In genomic region chr4:121056342-121056741, GRCm38 (mm10) we compare ENCODE assay signal across 10 mouse cellular contexts. TPM values are rescaled to one million over a fixed set of nuclear protein-coding genes. Genes with fewer than 3 reads are reported as not detected.
DNase-seq lines count a peak whose midpoint lies in the region; ATAC-seq and TF ChIP-seq lines count a peak whose summit lies in the region.
"Had no signal": no experiment of that assay in that cellular context is flagged by ENCODE, and none has a peak within 500 bp of the region (broad histone marks: within the 10 kb centered on the region; RNA-seq: fewer than 3 reads in every experiment).

No protein-coding gene starts in this region.

- H3K27me3 ChIP-seq in hindbrain, embryonic 11.5 days (ENCODE audit: control insufficient read depth, insufficient read depth, low read length) = no peaks in the 10 kb centered on the region
- peaks cover 31% of the 10 kb centered on the region for H3K27me3 ChIP-seq in hindbrain, embryonic 10.5 days (ENCODE audit: insufficient read depth, poor library complexity, severe bottlenecking)
- no peaks in the 10 kb centered on the region for H3K27me3 ChIP-seq in testis, adult 2 months (ENCODE audit: control insufficient read depth, insufficient read depth, low read length)

- no peak overlapping the region for H3K4me2 ChIP-seq in hindbrain, embryonic 11.5 days (replicated peaks; ENCODE audit: low read depth, low read length)
- H3K4me2 ChIP-seq: lung, embryonic 15.5 days had no signal

- no peak overlapping the region for H3K4me3 ChIP-seq in hindbrain, embryonic 11.5 days (ENCODE audit: low read depth, low read length)
- no peak overlapping the region for H3K4me3 ChIP-seq in hindbrain, embryonic 10.5 days
- H3K4me3 ChIP-seq in testis, adult 2 months (ENCODE audit: control insufficient read depth, low read depth, low read length) = no peak overlapping the region
- H3K4me3 ChIP-seq in embryonic fibroblast, embryonic 13.5 days (ENCODE audit: insufficient read depth, low read length) = no peak overlapping the region
- H3K4me3 ChIP-seq: lung, embryonic 15.5 days had no signal

- intact Hi-C loops in gastrocnemius, postnatal 14 days (cut with DNase I; ENCODE audit: low total_unique reads) = no loop called here

- H3K9me3 ChIP-seq in hindbrain, embryonic 11.5 days (ENCODE audit: control insufficient read depth, low read length) = no peaks in the 10 kb centered on the region
- no peaks in the 10 kb centered on the region for H3K9me3 ChIP-seq in hindbrain, embryonic 10.5 days
- H3K9me3 ChIP-seq: lung, embryonic 15.5 days had no signal

- H3K9ac ChIP-seq in hindbrain, embryonic 11.5 days (ENCODE audit: low read depth, low read length) = no peak overlapping the region
- H3K9ac ChIP-seq: lung, embryonic 15.5 days had no signal

- H3K36me3 ChIP-seq in hindbrain, embryonic 11.5 days (ENCODE audit: control insufficient read depth, insufficient read depth, low read length) = no peaks in the 10 kb centered on the region
- H3K36me3 ChIP-seq in hindbrain, embryonic 10.5 days = peaks cover 24% of the 10 kb centered on the region
- H3K36me3 ChIP-seq in testis, adult 2 months (ENCODE audit: control insufficient read depth, insufficient read depth, low read length) = no peaks in the 10 kb centered on the region; the same call in 1 of the 2 replicates

- H3K27ac ChIP-seq in hindbrain, embryonic 11.5 days (ENCODE audit: low read depth, low read length) = no peak overlapping the region
- H3K27ac ChIP-seq in hindbrain, embryonic 10.5 days = no peak overlapping the region
- no peak overlapping the region for H3K27ac ChIP-seq in testis, adult 2 months (ENCODE audit: control insufficient read depth, insufficient read depth, low read depth, low read length)
- no peak overlapping the region for H3K27ac ChIP-seq in embryonic fibroblast, embryonic 13.5 days (ENCODE audit: insufficient read depth, low read length)
- H3K27ac ChIP-seq: lung, embryonic 15.5 days had no signal

- ATAC-seq in hindbrain, embryonic 11.5 days (ENCODE audit: low FRiP score) = no peak

- H3K4me1 ChIP-seq in hindbrain, embryonic 11.5 days (replicated peaks; ENCODE audit: control insufficient read depth, insufficient read depth, low read length) = no peaks in the 10 kb centered on the region
- peaks cover 21% of the 10 kb centered on the region for H3K4me1 ChIP-seq in hindbrain, embryonic 10.5 days (replicated peaks)
- H3K4me1 ChIP-seq in testis, adult 2 months (ENCODE audit: control insufficient read depth, insufficient read depth, low read length) = peaks cover 11% of the 10 kb centered on the region
- H3K4me1 ChIP-seq in embryonic fibroblast, embryonic 13.5 days (ENCODE audit: control insufficient read depth, insufficient read depth, low read length) = no peaks in the 10 kb centered on the region

- TF ChIP-seq CTCF in testis, adult 2 months (IDR thresholded peaks at IDR 0.05; ENCODE audit: control insufficient read depth, insufficient read depth, insufficient replicate concordance, low read depth, low read length) = peak; percentile 50; the same call in 1 of the 2 replicates
- peak; percentile 32; the same call in 1 of the 2 replicates for TF ChIP-seq CTCF in embryonic fibroblast, embryonic 13.5 days (IDR thresholded peaks at IDR 0.05; ENCODE audit: borderline replicate concordance, insufficient read depth, low read length)

- DNase-seq in hindbrain, embryonic 11.5 days (ENCODE audit: low spot score) = peak; percentile 34
- no peak for DNase-seq in hindbrain, embryonic 10.5 days (ENCODE audit: low spot score)
- no peak for DNase-seq in testis, postnatal 10 days (ENCODE audit: low spot score)
- DNase-seq in thymus, postnatal 36 days = peak; percentile 32 to 46
- DNase-seq in gastrocnemius, postnatal 14 days = no peak
- DNase-seq in adrenal gland, postnatal 14 days = no peak
- DNase-seq: kidney, adult 18-20 months had no signal

- TF ChIP-seq POLR2A in testis, adult 2 months (IDR thresholded peaks at IDR 0.05; ENCODE audit: control insufficient read depth, low read depth, low read length) = no peak
- TF ChIP-seq POLR2A in embryonic fibroblast, embryonic 13.5 days (IDR thresholded peaks at IDR 0.05; ENCODE audit: low read depth, low read length) = no peak

- 46% methylated on average over 3 of the region's 3 CpGs for WGBS in hindbrain, embryonic 11.5 days
- 47% methylated on average over 3 of the region's 3 CpGs for WGBS in hindbrain, embryonic 10.5 days

RNA-seq across cellular contexts. Expression of gene Col9a2, which starts 17.2 kb away (rescaled TPM):
- polyA plus RNA-seq in hindbrain, embryonic 11.5 days (2014; fragmentation: Nextera tagmentation; extraction: Ambion mirVana) = 5.1 and 7.9 TPM in 2 replicates
- 6.4 and 6.5 TPM in 2 replicates for polyA plus RNA-seq in hindbrain, embryonic 10.5 days (2016; fragmentation: Nextera tagmentation; extraction: Ambion mirVana)
- 0.04 and 0.10 TPM in 2 replicates for polyA plus RNA-seq in testis, adult 2 months (2012; rRNA removed)
- polyA plus RNA-seq in embryonic fibroblast, embryonic 13.5 days (2011; ENCODE audit: insufficient read length, low read depth, missing spikeins) = 0.58 TPM in 1 of 2 replicates, not detected in the other
- under 1 TPM; 0.60 to 0.84 TPM for total RNA-seq in gastrocnemius, postnatal 14 days (2021)
- 1.0 and 1.1 TPM in 2 replicates for total RNA-seq in adrenal gland, postnatal 14 days (2021)

RNA-seq across cellular contexts. Expression of gene Smap2, which starts 39.3 kb away (rescaled TPM):
- polyA plus RNA-seq in hindbrain, embryonic 11.5 days (2014; fragmentation: Nextera tagmentation; extraction: Ambion mirVana) = 20.4 and 21.9 TPM in 2 replicates
- 15.2 and 19.2 TPM in 2 replicates for polyA plus RNA-seq in hindbrain, embryonic 10.5 days (2016; fragmentation: Nextera tagmentation; extraction: Ambion mirVana)
- polyA plus RNA-seq in testis, adult 2 months (2012; rRNA removed) = 14.1 and 17.2 TPM in 2 replicates
- polyA plus RNA-seq in embryonic fibroblast, embryonic 13.5 days (2011; ENCODE audit: insufficient read length, low read depth, missing spikeins) = 31.7 and 35.5 TPM in 2 replicates
- 10 to 100 TPM; 16.1 to 16.3 TPM for total RNA-seq in gastrocnemius, postnatal 14 days (2021)
- 31.5 and 42.3 TPM in 2 replicates for total RNA-seq in adrenal gland, postnatal 14 days (2021)

RNA-seq across cellular contexts. Expression of gene Zmpste24, which starts 41.7 kb away (rescaled TPM):
- polyA plus RNA-seq in hindbrain, embryonic 11.5 days (2014; fragmentation: Nextera tagmentation; extraction: Ambion mirVana) = 24.3 and 28.2 TPM in 2 replicates
- 27.9 and 29.6 TPM in 2 replicates for polyA plus RNA-seq in hindbrain, embryonic 10.5 days (2016; fragmentation: Nextera tagmentation; extraction: Ambion mirVana)
- polyA plus RNA-seq in testis, adult 2 months (2012; rRNA removed) = 6.3 and 7.8 TPM in 2 replicates
- 70.9 and 72.8 TPM in 2 replicates for polyA plus RNA-seq in embryonic fibroblast, embryonic 13.5 days (2011; ENCODE audit: insufficient read length, low read depth, missing spikeins)
- 10 to 100 TPM; 17.2 to 20.1 TPM for total RNA-seq in gastrocnemius, postnatal 14 days (2021)
- 36.5 and 36.9 TPM in 2 replicates for total RNA-seq in adrenal gland, postnatal 14 days (2021)

RNA-seq across cellular contexts. Expression of gene Tmco2, which starts 52.7 kb away (rescaled TPM):
- polyA plus RNA-seq in hindbrain, embryonic 11.5 days (2014; fragmentation: Nextera tagmentation; extraction: Ambion mirVana) = not detected in 2 replicates
- polyA plus RNA-seq in hindbrain, embryonic 10.5 days (2016; fragmentation: Nextera tagmentation; extraction: Ambion mirVana) = not detected in 2 replicates
- polyA plus RNA-seq in testis, adult 2 months (2012; rRNA removed) = 418 and 582 TPM in 2 replicates
- polyA plus RNA-seq in embryonic fibroblast, embryonic 13.5 days (2011; ENCODE audit: insufficient read length, low read depth, missing spikeins) = not detected in 2 replicates
- not detected for total RNA-seq in gastrocnemius, postnatal 14 days (2021)
- not detected in 2 replicates for total RNA-seq in adrenal gland, postnatal 14 days (2021)
- polyA plus RNA-seq: lung, embryonic 15.5 days had no signal

Comparison
In these comparisons a context has a peak if more than half of its experiments do, and no peak if none do; other contexts are left out.
1. DNase-seq: peak in hindbrain, embryonic 11.5 days (single experiment) and thymus, postnatal 36 days (2 of 2); none in hindbrain, embryonic 10.5 days (single experiment), testis, postnatal 10 days (single experiment), gastrocnemius, postnatal 14 days (single experiment) and adrenal gland, postnatal 14 days (single experiment).